Mouse (Mus musculus): ENCODE results near the gene Nbas. TPM values are rescaled to one million over a fixed set of nuclear protein-coding genes. Genes with fewer than 3 reads are reported as not detected.

The Nbas gene
- total and polyA plus RNA-seq, 2 experiments from 2014 or later: 12.4 to 41.4 TPM

DNA sequence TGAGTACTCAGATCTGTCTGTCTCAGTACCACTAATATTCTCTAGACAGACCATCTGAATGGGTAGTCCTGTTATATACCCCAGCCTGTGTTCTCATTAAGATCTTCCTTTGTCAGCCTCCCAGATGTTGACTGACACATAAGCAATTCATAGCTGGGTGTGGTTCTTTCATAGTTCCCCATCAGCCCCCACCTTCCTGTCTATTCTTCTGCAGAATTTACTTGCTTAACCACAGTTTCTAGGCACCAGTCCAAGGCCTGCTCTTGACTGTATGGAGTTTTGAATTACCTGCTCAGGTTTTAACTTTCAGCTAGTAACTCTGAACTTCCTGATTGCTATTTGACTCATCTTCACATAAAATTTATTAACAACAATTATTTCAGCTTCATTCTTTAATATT, 141.3 kb downstream of the Nbas start:
- H3K4me2 ChIP-seq (ENCODE audit: low read depth, low read length, poor library complexity, severe bottlenecking): no peak overlapping the region

DNA sequence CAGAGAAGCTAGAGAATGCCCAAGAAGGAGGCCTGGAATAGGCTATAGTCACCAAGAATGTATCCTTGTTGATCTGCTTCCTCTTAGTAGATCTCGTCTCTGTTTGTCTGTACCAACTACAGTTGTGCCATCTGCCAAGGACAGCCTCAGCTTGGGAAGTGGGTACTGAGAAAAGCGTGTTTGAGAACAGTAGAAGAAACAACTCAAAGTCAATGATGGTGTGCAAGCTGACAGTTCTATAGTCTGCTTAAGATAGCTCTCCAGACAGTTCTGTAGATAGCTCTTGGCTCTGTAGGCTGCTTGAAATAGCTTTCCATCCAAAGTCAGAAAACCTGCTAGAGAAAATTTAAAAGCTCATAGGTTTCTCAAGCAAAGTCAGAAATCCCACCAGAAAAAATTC, 149.7 kb downstream of the Nbas start:
- no peaks in the 10 kb centered on the region for H3K27me3 ChIP-seq (ENCODE audit: insufficient read depth, low read length)
- H3K36me3 ChIP-seq (ENCODE audit: insufficient read depth, low read length): peaks cover 7% of the 10 kb centered on the region; the same call in 1 of the 2 replicates
- H3K4me3 ChIP-seq (ENCODE audit: low read depth, low read length): no peak overlapping the region
- no peaks in the 10 kb centered on the region for H3K4me1 ChIP-seq (ENCODE audit: insufficient read depth, low read length)
- no peak for TF ChIP-seq CTCF (IDR thresholded peaks at IDR 0.05)
- no peak overlapping the region for H3K27ac ChIP-seq (ENCODE audit: low read depth, low read length)
- DNase-seq (ENCODE audit: low spot score) (no peak), ATAC-seq (ENCODE audit: low FRiP score) (no peak)
- no peak overlapping the region for H3K4me2 ChIP-seq (ENCODE audit: low read depth, low read length, poor library complexity, severe bottlenecking)
- no peaks in the 10 kb centered on the region for H3K9me3 ChIP-seq (ENCODE audit: low read length)
- no peak overlapping the region for H3K9ac ChIP-seq (replicated peaks; ENCODE audit: low read length, poor library complexity, severe bottlenecking)
- WGBS: 97% methylated on average over 2 of the region's 2 CpGs

More for the DNA sequence above, 141.3 kb downstream of the Nbas start:
- Histone ChIP-seq H3K4me1 (ENCODE audit: insufficient read depth, low read length) (no peaks in the 10 kb centered on the region), H3K27ac (ENCODE audit: low read depth, low read length) (no peak overlapping the region), H3K36me3 (ENCODE audit: insufficient read depth, low read length) (0 out of 2 replicates have a peak, but pooled peaks cover 3% of the 10 kb centered on the region), H3K9me3 (ENCODE audit: low read length) (no peaks in the 10 kb centered on the region), H3K27me3 (ENCODE audit: insufficient read depth, low read length) (no peaks in the 10 kb centered on the region), H3K4me3 (ENCODE audit: low read depth, low read length) (no peak overlapping the region), H3K9ac (replicated peaks; ENCODE audit: low read length, poor library complexity, severe bottlenecking) (no peak overlapping the region)
- DNase-seq (ENCODE audit: low spot score): no peak
- no peak for TF ChIP-seq CTCF (IDR thresholded peaks at IDR 0.05)
- no peak for ATAC-seq (ENCODE audit: low FRiP score)

- Histone ChIP-seq H3K36me3 (ENCODE audit: insufficient read depth, low read length) (peaks cover 9% of the 10 kb centered on the region; the same call in 1 of the 2 replicates), H3K4me1 (ENCODE audit: insufficient read depth, low read length) (no peaks in the 10 kb centered on the region), H3K4me2 (ENCODE audit: low read depth, low read length, poor library complexity, severe bottlenecking) (no peak overlapping the region), H3K9ac (replicated peaks; ENCODE audit: low read length, poor library complexity, severe bottlenecking) (no peak overlapping the region), H3K4me3 (ENCODE audit: low read depth, low read length) (no peak overlapping the region), H3K9me3 (ENCODE audit: low read length) (no peaks in the 10 kb centered on the region), H3K27ac (ENCODE audit: low read depth, low read length) (no peak overlapping the region), H3K27me3 (ENCODE audit: insufficient read depth, low read length) (no peaks in the 10 kb centered on the region)
- WGBS: 81% methylated on average over 1 of the region's 1 CpGs
- ATAC-seq (ENCODE audit: low FRiP score): no peak
- no peak for DNase-seq (ENCODE audit: low spot score)
- no peak for TF ChIP-seq CTCF (IDR thresholded peaks at IDR 0.05)
These were observed 161.3 kb downstream of the Nbas start for GRCm38 (mm10) chr12:13430219-13430618.

DNA sequence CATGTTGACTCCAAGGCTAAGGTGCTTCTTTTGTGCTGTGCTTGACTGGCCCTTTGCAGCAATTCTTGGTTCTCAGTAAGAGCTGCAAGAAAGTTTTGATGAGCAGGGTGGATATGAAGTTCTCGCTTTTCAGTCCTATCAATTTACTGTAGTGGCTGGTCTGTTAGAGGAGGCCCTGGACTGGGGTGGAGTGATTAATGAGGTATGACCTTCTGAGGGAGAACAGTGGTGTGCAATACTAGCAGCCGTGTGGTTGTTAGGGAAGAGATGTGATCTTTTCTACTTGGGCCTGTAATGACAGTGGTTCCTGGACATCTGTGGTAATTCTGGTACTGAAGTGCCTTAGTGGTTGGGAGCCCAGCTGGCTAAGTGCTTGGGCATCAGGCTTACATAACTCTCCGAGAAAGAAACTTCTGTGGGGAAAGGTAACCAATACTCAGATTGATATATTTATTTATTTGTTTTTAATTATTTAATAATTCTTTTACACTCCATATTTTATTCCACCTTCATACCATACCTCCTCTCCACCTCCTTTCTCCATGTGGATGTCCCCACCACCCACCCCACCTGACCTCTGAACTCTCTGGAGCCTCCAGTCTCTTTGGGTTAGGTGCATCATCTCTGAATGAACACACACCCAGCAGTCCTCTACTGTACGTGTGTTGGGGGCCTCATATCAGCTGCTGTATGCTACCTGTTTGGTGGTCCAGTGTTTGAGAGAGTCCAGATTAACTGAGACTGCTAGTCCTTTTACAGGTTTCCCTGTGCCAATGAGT, 175.9 kb downstream of the Nbas start:
- H3K4me1 ChIP-seq (ENCODE audit: insufficient read depth, low read length): no peaks in the 10 kb centered on the region

DNA sequence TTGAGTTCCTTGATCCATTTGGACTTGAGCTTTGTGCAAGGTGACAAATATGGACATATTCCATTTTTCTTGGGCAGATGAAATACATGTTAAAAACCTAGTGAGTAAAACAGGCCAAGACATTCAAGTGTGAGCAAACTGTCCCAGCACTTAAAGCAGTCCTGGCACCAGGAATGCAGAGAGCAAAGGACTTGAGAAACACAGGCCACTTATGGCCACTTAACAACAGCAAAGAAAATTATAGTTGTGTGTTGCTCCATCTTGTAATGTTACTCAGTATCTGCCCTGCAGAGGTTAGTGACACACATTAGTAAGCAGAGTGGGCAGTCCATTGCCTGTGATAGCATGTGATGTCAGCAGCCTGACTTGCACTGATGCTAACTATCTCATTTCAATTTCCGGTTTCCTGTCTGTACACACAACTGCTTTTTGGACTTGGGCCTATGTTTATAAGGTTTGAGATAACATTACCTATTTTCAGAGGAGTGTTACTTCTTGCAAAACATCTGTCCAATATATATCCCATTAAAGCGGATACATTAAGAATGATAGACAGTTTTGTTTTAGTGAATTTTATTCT, 176.6 kb downstream of the Nbas start:
- no peaks in the 10 kb centered on the region for H3K9me3 ChIP-seq (ENCODE audit: low read length)
- TF ChIP-seq CTCF (IDR thresholded peaks at IDR 0.05): no peak
- DNase-seq (ENCODE audit: low spot score) (no peak), ATAC-seq (ENCODE audit: low FRiP score) (no peak)
- no peaks in the 10 kb centered on the region for H3K36me3 ChIP-seq (ENCODE audit: insufficient read depth, low read length)
- 93% methylated on average over 2 of the region's 2 CpGs for WGBS
- no peaks in the 10 kb centered on the region for H3K4me1 ChIP-seq (ENCODE audit: insufficient read depth, low read length)
- H3K27me3 ChIP-seq (ENCODE audit: insufficient read depth, low read length): no peaks in the 10 kb centered on the region
- H3K27ac ChIP-seq (ENCODE audit: low read depth, low read length): no peak overlapping the region
- H3K4me3 ChIP-seq (ENCODE audit: low read depth, low read length): no peak overlapping the region
- H3K4me2 ChIP-seq (ENCODE audit: low read depth, low read length, poor library complexity, severe bottlenecking): no peak overlapping the region
- H3K9ac ChIP-seq (replicated peaks; ENCODE audit: low read length, poor library complexity, severe bottlenecking): no peak overlapping the region

More for the DNA sequence above, 175.9 kb downstream of the Nbas start:
- WGBS: 92% methylated on average over 4 of the region's 4 CpGs
- ATAC-seq (ENCODE audit: low FRiP score): no peak
- no peak overlapping the region for H3K27ac ChIP-seq (ENCODE audit: low read depth, low read length)
- no peak overlapping the region for H3K4me2 ChIP-seq (ENCODE audit: low read depth, low read length, poor library complexity, severe bottlenecking)
- no peak for TF ChIP-seq CTCF (IDR thresholded peaks at IDR 0.05)
- no peak overlapping the region for H3K4me3 ChIP-seq (ENCODE audit: low read depth, low read length)
- no peak for DNase-seq (ENCODE audit: low spot score)
- H3K27me3 ChIP-seq (ENCODE audit: insufficient read depth, low read length): no peaks in the 10 kb centered on the region
- no peaks in the 10 kb centered on the region for H3K9me3 ChIP-seq (ENCODE audit: low read length)
- no peak overlapping the region for H3K9ac ChIP-seq (replicated peaks; ENCODE audit: low read length, poor library complexity, severe bottlenecking)
- no peaks in the 10 kb centered on the region for H3K36me3 ChIP-seq (ENCODE audit: insufficient read depth, low read length)

- Histone ChIP-seq H3K36me3 (ENCODE audit: insufficient read depth, low read length) (no peaks in the 10 kb centered on the region), H3K27ac (ENCODE audit: low read depth, low read length) (no peak overlapping the region), H3K9me3 (ENCODE audit: low read length) (no peaks in the 10 kb centered on the region), H3K4me2 (ENCODE audit: low read depth, low read length, poor library complexity, severe bottlenecking) (no peak overlapping the region), H3K4me1 (ENCODE audit: insufficient read depth, low read length) (no peaks in the 10 kb centered on the region), H3K4me3 (ENCODE audit: low read depth, low read length) (no peak overlapping the region), H3K27me3 (ENCODE audit: insufficient read depth, low read length) (no peaks in the 10 kb centered on the region), H3K9ac (replicated peaks; ENCODE audit: low read length, poor library complexity, severe bottlenecking) (no peak overlapping the region)
- WGBS: 92% methylated on average over 2 of the region's 2 CpGs
- no peak for TF ChIP-seq CTCF (IDR thresholded peaks at IDR 0.05)
- DNase-seq (ENCODE audit: low spot score): no peak
- no peak for ATAC-seq (ENCODE audit: low FRiP score)
These were observed 180.0 kb downstream of the Nbas start for GRCm38 (mm10) chr12:13448916-13449315.
